Mouse (Mus musculus): ENCODE measurements at regions not wholly inside any gene's neighbourhood (a gene's known extent, or its start where the extent isn't known, plus 50 kb on each side); places are given as distances from the start of the nearest gene placed in this dataset.

- DNase-seq (ENCODE audit: low spot score): no peak
These were observed 146.2 kb upstream of the Serp2 start for GRCm38 (mm10) chr14:76702709-76703372.

GRCm38 (mm10) chr14:76701911-76702708 is 145.4 kb upstream of the Serp2 start:
- no peak for DNase-seq (ENCODE audit: low spot score)

- DNase-seq (ENCODE audit: low spot score): no peak
These were observed 144.6 kb upstream of the Serp2 start for GRCm38 (mm10) chr14:76701304-76701703.

DNA sequence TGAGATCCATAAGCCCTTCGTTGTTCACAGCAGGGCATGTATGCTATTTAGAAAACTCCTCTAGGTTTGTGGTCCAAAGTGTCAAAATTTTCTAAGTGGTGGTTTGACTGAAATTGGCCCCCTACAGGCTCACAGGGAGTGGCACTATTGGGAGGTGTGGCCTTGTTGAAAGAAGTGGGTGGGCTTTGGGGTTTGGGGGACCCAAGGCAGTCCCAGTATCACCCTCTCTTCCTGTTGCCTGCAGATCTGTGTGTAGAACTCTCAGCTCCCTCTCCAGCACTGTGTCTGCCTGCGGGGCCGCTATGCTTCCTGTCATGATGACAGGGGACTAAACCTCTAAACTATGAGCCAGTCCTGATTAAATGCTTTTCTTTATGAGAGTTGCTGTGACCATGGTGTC is 144.1 kb upstream of the Serp2 start:
- peak; percentile 19 for DNase-seq (ENCODE audit: low spot score)

- no peak for DNase-seq (ENCODE audit: low spot score)
These were observed 143.5 kb upstream of the Serp2 start for GRCm38 (mm10) chr14:76700190-76700589.

DNA sequence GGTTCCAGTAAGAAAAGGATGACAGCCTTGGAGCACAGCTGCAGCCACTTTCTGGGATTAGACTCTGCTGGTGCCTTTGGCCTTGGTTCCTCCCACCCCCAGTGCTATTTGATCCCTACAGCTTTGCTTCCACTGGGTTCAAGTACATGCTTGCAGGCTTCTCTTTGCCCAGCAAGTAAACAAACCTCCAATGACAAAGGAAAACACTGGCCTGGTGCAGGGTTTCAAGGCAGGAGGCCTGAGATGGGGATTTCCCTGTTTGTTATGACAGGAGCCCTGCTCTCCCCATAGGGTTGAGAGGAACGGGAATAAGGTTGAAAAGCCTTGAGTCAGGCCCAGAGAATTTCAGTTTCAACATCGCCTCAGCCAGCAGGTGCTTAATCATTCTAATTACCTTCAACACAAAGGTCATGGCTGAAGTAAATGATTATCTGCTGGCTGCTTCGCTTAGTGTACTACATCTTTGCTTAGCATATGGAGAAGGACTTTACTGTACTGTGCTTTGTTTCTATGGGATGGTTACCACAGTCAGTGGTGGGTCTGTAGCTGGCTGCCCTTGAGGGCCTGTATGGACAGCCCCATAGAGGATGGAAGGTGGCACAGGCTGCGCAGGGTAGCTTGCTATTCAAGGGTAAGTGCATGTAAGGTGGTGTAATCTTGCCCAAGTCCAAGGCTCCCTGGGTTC is 142.2 kb upstream of the Serp2 start:
- DNase-seq (ENCODE audit: low spot score): no peak

DNA sequence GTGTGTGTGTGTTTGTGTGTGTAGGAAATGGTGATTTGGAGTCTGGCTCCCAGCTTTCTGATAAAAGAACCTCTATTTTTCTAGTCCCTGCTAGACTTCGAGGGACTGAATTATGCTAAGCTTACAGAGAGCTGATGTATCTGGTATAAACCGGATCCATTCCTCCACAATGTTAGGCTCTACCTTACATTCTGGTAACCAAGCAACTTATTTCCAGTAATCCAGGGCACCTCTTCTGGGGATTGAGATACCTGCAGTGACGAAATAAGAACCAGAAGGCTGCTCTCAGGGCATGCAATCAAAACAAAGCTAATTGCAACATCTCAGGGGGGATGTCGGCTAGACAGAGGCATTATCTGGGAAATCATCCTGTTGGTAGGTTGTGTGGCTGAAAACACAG is 140.0 kb upstream of the Serp2 start:
- DNase-seq (ENCODE audit: low spot score): no peak

DNA sequence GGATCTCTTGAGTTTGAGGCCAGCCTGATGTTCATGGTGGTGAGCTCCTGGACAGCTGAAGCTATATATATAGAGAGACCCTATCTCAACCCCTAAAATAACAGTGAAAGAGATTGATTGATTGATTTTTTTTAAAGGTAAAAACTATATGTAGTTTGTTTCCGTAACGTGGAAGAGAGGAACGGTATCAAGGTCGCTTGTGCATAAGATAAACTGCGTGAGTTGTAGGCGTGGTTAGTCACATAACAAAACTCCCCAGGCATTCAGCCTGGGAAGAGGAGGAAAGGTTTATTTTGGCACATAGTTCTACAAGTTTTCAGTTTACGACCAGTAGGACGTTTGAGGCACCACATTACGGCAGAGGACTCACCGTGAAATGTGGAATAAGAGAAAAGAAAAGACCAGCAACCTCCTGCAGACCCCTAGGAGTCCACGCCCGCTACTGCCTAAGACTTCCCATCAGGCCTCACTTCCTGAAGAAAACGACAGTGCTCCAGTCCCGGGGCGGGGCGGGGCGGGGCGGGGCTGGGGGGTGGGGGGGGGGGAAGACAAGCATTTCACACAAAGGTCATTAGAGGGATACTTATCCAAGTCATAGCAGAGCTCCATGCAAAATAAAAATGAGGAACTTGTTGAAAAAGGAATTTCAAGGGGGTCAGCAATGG is 139.1 kb upstream of the Serp2 start:
- no peak for DNase-seq (ENCODE audit: low spot score)

GRCm38 (mm10) chr14:76694894-76695293 is 138.2 kb upstream of the Serp2 start:
- DNase-seq (ENCODE audit: low spot score): no peak

DNA sequence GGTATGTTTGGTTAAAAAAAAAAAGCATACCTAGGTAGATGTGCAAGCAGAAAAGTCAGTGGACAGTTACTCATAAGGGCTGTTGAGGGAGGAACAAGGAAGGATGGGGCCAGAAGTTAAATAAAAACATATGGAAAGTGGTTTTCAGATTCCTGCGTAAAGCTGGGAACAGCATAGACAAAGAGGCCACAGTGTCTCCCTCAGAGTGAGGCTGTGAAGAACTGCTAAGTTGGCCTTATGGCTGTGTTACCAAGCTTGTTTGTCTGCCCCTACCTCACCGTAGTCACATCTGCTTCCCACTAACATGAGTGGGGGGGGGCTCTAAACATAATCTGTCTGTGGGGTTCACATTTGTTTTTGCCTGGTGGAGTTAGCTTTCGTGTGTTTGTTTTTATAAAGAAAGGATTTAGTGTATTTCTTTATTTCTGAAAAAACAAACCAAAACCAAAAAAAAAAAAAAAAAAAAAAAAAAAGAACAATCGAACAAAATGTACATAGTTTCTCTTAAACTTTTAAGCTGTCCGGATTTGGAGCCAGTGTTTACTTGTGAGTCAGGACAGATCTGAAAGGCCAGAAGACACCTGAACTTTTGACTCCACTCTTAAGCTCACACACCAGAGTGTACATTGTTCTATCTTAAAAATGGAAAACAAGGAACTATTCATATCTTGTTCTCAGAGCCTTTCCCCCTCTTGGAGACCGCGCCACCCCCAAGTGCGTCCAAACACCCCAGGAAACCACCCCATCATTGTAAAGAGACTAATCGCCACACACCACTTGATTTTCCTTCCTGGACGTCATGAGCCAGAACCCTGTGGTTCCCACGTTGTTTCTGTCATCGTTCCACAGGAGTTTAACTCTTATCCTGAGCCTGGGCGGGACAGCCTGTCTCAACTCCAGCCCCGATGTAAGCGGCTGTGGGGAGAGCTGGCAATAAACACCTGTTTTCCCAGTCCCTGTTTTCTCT is 136.9 kb upstream of the Serp2 start:
- DNase-seq (ENCODE audit: low spot score): no peak

DNA sequence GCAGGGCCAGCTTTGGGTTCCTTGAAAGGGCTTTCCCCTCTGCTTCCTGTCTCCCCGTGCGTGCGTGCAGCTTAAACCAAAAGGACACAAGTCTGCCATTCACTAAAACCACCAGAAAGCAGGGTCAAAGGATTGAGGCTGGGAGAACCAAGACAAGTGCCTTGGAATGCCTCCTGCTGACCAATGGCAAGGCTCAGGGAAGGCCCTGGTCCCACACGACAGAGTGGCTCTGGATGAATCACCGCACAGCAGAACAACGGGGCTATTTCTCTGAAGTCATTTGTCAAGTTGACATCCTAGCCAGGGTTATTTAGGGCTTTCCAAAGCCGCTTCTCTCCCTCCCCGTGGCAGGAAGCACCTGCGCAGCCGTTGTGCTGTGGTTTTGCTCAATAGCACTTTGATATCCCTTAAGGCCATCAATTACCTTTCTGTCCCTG is 131.3 kb upstream of the Serp2 start:
- no peak for DNase-seq (ENCODE audit: low spot score)

DNA sequence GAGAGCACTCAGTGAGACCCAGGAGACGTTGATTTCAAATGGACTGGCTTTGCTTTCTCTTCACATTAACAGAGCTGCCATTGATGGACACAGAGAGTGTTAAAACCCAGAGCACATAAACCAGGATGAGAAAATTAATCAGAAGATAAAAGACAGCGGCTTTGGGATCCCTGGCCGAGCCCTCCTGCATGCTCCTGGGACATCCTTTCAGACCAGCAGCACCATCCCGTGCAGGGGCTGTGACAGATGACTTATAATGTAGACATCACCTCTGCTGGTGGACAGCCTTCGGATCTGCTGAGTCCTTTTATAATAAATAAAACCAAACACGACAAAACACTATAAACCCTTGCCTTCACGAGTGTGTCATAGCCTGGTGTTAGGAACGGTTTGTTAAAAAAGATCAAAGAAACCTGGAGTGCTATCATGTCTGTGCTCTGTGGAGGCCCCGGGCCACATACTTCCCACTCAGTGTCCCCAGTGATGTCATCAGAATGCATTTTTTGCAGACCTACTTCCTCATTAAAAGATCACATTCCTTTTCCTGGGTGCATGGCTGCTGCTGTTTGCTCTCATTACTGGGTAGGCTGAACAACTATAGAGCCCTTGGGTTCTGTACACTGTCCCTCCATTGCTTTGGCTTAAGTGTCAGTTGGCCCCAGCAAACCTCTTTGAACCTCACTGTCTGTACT is 130.2 kb upstream of the Serp2 start:
- no peak for DNase-seq (ENCODE audit: low spot score)

DNA sequence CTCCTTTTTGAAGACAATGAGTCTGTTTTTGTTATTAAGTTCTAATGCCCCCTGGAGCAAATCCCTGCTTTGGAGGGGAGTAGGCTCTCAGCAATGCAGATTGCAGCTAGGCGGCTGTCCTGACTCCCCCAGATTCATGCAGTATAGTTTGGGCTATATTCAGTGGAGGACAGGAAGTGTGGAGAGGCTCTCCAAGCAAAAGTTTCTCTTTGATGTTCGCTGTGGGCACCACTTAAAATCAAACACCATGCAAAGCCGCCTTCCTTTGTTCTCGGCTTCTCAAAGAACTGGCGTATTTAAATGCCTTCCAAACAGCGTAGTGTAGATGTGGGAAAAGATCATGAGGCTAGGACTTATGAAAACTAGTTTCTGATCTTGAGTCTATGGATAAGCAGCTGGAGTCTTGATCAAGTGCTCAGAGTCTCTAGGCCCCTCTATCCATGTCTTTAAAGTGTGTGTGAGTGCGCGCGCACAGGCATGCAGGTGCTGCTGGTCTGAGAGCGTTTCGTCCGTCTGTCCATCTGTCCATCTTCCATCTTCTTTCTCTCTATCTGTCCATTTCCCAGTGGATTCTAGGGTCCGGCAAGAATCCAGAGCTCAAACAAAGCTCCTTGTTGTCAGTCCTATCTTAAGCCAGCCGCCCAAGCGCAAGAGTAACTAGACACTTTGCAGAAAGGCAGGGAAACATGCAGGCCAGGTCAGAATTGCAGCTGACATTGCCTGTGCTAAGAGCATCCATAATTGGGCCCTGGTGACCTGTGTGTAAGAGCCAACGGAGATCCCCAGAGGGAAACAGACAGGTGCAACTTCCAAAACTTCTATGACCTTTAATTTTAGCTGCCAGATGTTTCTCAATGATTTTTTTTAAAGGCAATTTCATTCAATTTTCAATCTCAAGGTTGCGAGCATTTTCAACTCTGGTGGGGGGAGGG is 129.4 kb upstream of the Serp2 start:
- no peak for DNase-seq (ENCODE audit: low spot score)

DNA sequence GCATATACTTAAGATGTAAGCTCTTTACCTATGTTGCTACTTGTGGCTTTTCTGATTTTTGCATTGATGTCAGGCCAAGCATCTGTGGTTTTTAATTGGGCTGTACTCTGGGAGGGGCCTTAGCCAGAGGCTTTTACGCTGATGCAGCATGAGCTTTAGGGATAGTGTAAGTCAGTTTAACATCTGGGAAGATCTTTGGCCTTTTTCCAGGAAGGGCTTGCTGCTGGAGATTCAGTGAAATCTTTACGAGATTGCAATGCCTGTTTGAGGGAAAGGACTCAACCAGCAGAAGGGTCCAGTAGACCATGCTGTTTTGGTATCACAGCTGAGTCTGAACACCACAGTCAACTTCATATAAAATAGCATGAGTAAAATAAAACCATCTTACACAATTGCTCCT is 127.6 kb upstream of the Serp2 start:
- no peak for DNase-seq (ENCODE audit: low spot score)

DNA sequence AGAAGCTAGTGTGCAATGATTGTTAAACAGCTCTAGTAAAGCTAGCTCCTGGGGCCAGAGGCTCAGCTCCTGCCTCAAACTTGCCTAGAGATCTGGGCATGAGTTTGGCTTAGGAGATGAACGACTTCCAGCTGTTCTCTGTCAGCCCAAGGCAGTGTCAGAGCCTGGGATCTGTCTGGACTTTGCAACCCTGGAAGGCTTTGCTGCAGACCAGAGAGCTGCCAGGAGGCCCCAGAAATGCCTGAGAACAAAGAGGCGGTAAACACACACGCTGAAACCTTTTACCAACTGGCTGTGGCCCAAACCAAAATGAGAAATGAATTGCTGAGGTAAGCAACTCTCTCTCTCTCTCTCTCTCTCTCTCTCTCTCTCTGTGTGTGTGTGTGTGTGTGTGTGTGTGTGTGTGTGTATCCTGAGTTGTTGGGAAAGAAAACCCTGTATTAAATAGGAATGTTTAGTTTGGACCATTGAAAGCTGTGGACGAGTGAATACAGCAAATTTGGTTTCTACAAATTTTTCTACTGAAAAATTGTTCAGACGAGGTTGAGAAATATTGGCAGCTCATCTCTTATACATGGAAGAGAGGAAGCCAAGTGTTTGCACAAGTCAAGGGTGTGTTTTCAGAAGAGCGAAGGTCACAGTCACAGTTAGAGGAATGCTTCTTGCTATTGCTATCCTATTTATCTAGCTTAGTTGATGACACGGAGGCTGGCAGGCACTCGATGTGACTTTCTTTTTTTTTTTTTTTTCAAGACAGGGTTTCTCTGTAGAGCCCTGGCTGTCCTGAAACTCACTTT is 125.1 kb upstream of the Serp2 start:
- no peak for DNase-seq (ENCODE audit: low spot score)

GRCm38 (mm10) chr14:76678512-76679134 is 121.9 kb upstream of the Serp2 start:
- no peak for DNase-seq (ENCODE audit: low spot score)

GRCm38 (mm10) chr14:76674949-76675348 is 118.3 kb upstream of the Serp2 start:
- no peak for DNase-seq (ENCODE audit: low spot score)

DNA sequence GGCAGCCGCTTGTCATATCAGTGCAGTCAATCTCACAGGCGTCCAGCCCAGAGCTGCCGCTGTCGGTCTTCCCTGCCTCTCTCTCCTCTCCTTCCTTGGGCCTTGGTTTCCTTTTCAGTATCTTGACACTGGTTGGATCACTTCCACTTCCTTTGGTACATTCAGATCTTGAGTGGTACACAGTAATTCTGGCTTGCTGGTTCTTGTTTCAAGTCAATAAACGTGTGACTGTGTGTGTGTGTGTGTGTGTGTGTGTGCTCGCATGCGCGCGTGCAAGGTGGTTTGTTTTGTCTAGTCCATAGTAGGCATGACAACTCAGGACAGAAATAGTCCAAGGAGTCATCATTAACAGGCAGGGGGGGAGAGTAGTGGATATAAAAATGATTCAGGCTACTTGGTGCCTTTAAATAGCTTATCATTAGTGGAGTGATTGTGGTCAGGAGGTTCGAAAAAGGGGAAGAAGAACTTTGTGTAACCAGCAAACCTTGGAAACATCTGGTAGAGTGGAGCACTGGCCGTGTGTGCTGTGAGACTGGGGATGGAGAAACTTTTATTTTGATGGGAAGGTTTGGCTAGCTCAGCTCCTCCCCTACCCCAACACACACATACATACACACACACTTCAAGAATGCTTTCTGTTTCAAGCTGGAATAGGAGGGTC is 117.1 kb upstream of the Serp2 start:
- no peak for DNase-seq (ENCODE audit: low spot score)
